Mouse (Mus musculus): ENCODE measurements around the gene Sphk1.
A peak's percentile ranks its signal among the peaks of the same experiment; 100 is the strongest.

The Sphk1 gene

DNA sequence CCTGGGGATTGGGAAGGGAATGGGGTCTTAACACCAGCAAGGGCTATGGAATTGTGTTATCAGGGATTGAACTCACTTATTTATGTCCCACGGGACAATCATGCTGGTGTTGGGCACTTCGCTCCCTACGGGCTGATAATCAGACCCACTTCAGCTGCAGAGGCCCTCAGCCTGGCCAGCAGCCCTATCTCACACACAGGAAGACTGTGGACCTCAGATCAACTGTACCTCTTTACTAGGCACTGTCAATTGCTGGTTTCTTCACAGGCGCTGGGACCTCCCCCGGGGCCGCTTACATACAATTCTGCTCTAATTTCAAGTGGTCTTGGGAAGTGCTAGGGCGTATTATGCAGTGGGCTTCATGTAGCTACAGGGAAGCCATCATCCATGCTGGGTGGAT lies 6.0 kb downstream of the Sphk1 start:
- no peak for DNase-seq (ENCODE audit: low read depth, low spot score)

DNA sequence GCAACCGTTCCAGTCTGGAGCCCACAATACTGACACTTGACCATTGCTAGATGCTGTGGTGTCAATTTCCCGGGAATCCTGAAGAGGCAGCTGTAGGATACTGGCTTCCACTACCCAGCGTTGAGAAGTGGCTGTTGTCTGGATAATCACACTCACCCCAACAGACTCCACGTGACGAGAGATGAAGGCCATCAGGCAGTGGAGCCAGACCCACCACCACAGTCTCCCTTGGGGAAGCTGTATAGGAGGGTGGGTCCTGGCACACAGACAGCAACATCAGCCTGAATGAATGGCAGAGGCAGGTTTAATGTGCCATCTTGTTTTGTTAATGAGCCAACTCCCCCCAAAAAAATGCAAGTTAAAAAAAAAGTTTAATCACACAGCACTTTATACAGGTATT lies 6.7 kb downstream of the Sphk1 start:
- DNase-seq (ENCODE audit: low read depth, low spot score): no peak

DNA sequence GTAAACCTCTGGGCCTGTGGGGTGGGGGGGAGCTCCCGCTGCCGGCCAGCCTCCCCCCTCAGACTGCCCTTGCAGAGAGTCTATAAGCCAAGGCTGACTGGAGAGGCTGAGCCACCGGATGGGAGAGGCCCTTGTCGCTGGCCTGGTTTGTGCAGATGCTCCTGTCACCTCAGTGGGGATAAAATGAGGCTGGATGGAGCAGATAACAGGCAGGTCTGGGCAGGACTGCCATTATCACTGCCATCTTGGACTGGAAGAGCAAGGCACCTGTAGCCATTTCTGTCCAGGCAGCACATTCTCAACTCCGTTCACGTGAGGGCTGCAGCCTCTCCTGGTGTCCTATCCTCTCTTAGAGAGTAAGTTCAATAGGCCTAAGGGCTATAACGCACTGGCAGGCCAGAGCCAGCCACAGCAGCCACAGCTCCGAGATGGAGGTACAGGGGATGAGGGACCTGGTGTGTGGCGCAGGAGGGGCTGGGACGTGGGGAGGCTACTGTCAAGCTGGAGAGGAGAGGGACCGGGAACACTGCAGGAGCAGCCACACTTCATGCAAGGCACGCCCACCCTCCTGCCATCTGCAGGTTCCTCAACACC lies 7.5 kb downstream of the Sphk1 start:
- DNase-seq (ENCODE audit: low read depth, low spot score): no peak

DNA sequence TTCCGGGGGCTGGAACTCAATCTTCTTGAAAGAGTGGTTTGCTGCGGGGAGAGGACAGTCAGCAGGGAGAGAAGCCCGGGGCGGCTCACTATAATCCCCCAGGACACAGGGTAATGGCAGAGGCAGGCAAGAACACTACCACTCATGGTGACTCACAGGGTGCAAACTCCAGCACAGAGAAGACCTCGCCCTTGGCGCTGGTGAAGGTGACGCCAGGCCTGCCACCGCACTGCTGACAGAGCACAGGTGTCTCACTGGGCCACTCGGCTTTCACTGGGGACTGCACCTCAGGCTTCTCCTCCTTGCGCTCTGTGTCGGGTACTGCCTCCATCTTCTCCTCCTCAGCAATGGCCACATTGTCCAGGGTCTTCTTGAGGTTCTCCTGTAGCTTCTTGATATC lies 10.5 kb downstream of the Sphk1 start:
- no peak for DNase-seq (ENCODE audit: low read depth, low spot score)

DNA sequence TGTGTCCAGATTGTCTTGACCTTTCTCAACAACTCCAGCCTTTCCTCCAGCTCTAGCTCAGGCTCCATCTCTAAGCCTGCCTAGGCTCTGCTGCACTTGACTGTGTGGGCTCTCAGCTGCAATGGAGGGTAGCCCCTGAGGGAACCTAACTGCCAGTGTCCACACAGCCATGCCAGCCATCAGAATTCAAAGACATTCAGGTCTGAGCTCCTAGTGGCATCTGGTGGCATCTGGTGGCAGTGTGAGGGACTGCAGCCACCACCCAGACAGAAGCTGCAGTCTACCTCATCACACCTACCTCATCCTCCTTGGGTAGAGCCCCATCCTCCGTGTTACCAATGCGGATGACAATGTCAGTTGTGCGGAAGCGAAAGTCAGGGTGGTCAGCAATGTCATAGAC lies 12.4 kb downstream of the Sphk1 start:
- peak; percentile 38 for DNase-seq (ENCODE audit: low read depth, low spot score)

DNA sequence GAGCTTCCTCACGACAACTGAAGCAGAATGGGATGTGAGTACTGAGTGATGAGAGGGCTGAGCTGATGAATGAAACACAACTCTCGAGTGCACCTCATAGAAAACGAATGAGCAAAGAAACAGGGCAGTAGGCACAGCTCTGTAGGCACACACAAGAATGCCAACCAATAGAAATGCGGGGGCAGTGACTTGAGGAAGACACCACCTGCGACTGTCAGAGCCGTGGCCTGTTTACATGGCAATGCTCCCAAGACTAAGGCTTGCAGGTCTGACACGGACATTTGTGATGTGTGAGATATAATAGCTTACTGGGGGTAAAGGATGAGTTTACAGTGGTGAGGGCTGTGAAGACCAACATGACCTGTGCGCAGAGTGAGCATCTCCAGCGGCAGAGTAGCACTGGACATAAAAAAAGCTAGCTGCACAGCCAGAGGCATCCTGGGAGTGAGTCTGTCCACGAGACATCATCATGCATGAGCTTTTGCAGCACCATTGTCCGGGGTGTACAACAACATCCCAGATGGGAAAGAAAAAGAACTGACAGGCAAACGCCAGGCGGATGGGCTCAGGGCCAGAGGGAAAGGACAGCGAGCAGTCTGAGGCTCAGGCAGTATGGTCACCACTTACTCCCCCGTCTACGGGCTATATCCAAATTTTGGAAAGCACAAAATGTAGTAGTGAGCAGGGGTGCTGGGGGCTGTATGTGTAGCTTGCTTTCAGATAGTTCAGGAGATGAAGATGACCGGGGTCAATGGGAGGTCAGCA lies 16.8 kb downstream of the Sphk1 start:
- no peak for DNase-seq (ENCODE audit: low read depth, low spot score)

DNA sequence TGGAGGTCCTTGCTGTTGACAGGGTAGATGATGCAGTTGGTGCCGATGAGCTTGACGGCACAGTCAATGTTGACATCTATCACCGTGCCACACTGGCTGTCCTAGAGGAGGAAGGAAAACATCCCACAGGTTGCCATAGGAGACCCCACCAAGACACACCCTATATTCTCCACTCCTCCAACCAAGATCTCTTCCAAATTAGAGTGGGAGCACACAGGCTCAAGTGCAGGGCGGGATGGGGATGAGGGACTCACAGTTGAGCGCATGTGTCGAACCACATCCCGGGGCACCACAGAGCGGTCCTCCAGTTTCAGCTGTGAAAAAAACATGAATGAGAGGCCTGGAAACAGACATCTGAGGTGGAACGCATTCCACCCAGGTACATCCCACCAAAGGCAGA lies 18.1 kb downstream of the Sphk1 start:
- DNase-seq (ENCODE audit: low read depth, low spot score): no peak

DNA sequence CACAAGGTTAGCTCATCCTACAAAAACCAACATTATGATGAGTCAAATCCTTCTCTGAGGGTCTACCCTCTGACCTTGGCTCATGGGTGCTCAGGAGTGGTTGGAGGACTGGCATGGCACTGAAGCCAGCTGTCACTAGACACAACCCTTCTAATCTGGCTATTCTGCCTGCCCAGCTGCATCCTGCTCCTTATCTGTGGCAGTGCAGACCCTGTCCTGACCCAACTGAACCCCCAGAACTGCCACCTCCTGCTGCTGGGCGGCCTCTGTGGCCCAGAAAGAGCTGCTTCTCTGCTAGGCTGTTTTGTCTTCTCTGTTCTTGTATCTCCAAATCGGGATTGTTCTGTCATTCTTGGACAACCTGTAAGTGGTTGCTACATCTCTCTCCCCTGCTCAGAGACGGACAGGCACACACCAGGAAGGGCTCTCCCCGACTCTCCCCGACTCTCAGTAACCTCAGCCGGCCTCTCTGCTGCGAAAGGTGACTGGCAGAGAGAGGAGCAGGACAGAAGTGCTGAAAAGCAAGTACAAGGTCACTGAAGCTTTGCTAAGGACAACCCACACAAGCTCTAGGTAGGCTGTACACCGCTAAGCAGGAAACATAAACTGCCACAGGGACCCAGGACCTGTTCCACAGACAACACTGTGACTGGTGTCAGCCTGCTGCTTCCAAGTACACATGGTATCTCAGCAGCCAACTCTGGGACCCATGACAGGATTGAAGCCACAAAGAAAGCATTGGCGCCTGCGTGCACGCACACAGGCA lies 18.7 kb downstream of the Sphk1 start:
- DNase-seq (ENCODE audit: low read depth, low spot score): no peak

DNA sequence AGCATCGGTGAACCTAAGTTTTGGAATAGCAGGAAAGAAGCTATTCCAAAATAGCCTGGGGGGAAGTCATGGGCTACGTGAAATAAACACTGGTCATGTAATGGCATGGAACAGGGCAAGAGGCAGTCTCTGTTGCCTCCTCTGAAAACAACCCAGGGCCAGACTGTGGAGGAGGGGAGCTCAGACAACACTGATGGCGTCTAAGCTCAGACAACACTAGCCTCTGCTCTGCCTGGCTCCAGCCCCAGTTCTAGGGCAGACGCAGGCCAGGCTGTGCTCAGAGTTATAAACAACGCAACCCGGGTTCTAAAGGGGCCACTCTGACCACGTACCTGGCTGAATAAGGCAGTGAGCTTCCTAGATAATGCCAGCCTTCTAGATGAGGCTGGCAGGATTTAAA lies 20.0 kb downstream of the Sphk1 start:
- no peak for DNase-seq (ENCODE audit: low read depth, low spot score)

DNA sequence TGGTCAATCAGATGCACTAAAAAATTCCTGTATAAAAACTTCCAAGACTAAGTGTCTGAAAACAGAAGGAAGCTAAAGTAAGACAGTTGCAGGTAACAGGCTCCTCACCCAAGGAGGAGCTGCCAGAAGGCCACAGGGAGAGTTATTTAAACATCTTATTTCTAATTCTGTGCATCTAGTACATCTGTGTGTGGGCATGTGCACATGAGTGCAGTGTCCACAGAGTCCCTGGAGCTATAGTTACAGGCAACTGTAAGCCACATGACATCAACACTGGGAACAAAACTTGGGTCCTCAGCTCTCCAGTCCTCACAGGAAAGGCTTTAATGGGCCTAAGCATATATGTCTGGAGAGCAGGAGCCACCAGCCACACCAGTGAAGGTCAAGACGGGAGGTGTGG lies 21.5 kb downstream of the Sphk1 start:
- no peak for DNase-seq (ENCODE audit: low read depth, low spot score)

DNA sequence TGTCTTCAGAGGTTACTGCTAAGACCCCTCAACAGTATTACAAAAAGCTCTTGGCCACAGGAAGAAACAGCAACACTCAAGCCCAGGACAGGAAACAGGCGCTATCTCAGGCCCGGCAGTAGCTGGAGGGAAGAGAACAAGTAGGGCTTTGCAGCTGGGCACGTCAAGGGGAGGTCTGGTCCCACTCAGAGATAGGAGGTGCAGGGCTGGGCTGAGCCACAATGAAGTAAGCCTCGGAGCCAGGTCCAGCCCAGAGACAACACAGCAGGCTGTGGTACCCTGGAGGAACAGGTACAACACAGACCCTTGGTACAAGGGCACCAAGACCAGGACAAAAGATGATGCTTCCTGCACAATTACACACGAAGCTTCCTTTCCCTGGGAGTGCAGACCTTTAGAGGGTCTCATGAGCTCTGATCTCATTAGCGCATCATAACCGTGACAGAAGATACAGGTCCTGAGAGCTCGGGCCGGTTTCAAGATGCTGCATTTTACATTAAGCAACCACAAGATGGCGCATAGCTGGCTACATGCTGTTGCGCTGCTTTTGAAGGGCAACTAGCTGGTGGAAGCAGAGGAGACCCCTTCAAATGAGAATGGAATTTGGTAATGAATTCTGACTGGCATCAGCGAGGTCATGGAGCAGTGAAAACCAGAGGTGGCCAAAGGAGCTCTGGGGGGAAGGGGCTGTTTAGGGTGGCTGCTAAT lies 23.6 kb downstream of the Sphk1 start:
- DNase-seq (ENCODE audit: low read depth, low spot score): peak; percentile 79

DNA sequence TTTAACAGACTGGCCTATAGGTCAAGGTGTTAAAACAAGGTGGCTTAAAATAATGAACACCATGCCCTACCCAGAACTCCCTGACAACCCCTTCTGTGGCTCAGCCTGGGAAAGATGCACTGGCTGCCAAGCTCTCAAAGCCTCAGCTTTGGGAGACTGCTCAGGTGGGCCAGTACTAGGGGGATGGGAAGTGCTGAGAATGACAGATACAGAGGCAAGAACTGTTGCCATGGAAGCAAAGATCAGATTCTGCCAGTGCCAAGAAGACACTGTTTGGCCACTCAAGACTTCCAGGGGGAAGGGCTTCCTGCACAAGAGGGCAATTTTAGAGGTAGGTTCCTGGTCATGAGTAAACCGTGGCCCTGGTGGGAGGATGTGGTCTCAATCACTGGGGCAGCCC lies 24.8 kb downstream of the Sphk1 start:
- no peak for DNase-seq (ENCODE audit: low read depth, low spot score)

DNA sequence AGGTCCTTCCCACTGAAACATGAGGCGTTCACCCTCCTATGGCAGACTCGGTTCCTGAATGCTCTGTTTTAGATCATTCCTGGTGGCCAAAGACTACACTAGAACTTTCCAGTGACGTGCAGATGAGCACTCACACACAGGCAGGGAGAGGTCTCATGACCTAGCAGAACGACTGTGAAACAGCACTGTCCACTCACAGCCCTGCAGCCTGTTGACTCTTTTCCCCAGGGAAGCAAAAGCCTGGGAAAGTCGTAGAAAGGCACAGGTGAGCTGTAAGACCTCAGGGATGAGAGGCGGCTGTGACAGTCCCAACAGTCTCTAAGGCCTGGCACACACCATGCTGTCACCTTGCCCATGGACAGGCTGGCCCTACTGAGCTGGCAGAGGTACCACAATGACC lies 25.6 kb downstream of the Sphk1 start:
- DNase-seq (ENCODE audit: low read depth, low spot score): no peak

DNA sequence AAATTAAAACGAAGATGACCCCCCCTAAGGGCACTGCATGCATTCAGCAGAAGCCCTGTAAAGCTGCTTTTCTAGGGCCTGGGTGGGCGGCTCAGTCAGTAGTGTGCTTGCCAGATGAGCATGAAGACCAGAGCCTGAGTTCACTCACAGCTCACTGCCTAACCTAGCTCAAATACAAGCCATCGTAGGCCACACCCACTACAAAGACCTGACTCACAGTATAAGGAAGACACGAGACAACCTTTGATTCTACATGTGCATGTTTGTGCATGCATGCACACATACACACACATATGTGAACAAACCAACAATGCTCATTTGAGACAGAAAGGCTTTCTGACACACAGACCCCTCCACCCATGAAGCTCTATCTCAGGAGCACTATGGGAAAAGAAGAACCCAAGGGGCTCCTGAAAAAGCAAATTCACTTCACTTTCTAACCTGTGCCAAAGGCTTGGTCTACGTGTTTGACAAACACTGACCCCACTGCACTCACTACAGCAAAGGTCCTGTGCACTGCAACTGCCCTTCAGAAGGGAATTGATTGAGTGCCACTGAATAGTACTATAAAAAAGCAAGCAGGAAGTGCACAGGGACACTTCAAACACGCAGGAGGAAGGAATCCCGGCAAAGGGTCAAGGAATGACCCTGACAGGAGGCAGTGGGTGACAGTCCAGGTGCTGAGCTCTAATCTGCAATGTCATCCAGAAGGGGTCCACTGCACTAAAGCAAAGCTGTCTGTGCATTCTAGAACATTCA lies 34.7 kb downstream of the Sphk1 start:
- DNase-seq (ENCODE audit: low read depth, low spot score): no peak

DNA sequence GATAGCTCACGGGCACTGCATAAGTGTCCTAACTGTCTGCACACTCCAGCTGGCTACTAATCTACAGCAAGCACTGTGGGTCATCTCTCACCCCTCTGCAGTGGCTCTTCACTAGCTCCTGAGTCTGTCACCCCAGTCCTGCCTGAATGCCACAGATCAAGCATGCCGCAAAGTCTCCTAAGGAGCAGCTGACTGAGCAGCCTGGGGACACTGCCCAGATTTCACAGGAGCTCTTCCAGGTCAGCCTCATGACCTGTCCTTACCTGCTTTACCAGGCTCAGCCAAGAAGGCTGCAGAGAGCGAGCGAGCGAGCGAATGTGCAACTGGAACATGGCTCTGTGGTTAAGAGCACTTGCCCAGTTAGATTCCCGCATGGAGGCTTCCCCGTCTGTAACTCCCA lies 36.8 kb downstream of the Sphk1 start:
- DNase-seq (ENCODE audit: low read depth, low spot score): no peak

DNA sequence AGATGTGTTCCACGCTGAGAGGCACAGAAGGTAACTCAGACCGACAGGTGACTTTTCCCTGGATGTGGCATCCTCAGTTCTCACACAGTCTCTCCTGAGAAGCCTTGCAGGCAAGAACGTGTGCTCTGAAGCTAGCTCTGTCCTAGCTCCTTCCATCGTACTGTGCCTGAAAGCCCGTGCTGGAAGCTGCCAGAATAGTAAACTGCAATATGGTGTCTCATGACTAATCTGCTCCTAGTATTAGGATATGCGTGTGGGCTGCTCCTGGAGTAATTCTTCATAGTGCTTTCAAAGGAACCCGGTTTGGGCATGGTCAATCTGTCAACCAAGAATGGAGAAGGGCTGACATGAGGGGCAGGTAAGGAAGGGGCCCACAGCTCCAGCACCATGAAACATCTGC lies 40.1 kb downstream of the Sphk1 start:
- DNase-seq (ENCODE audit: low read depth, low spot score): no peak

DNA sequence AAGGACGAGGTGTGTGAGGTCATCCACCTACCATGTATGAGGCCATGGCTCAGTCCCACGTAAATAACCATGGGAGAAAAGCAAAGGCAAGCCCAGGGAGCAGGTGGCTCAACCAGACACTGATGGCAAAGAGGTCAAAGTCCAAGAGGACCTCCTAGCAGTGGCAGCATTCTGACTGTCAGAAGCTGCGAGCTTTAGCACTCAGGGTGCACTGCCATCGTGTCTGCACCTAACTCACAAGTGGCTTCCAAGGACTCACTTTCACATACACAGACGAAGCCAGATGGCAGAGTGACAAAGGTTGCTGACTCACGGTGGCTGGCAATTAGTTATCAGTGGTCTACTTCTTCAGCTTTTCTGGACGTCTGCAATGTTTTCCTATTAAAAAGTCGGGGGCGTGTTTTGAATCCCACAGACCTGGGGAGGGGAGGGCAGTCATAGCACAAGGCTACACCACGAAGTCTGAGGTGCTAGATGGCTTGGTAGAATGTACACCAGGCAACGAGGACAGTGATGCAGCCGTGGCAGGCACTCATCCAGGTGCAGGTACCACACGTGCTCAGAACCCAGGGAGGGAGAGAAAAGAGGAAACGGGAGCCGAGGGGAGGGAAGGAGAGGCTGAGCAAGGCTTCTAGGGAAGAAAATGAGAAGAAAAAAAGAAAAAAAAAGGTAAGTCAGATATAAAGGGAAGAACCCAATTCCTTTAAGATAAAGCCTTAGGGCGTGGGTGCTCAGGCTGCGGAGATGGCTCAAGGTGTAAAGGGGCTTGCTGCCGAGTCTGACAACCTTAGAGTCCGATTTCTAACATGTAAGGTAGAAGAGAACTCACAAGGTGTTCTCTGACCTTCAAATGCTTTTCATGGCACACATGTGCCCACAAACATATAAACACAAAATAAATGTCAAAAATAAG lies 41.3 kb downstream of the Sphk1 start:
- no peak for DNase-seq (ENCODE audit: low read depth, low spot score)

DNA sequence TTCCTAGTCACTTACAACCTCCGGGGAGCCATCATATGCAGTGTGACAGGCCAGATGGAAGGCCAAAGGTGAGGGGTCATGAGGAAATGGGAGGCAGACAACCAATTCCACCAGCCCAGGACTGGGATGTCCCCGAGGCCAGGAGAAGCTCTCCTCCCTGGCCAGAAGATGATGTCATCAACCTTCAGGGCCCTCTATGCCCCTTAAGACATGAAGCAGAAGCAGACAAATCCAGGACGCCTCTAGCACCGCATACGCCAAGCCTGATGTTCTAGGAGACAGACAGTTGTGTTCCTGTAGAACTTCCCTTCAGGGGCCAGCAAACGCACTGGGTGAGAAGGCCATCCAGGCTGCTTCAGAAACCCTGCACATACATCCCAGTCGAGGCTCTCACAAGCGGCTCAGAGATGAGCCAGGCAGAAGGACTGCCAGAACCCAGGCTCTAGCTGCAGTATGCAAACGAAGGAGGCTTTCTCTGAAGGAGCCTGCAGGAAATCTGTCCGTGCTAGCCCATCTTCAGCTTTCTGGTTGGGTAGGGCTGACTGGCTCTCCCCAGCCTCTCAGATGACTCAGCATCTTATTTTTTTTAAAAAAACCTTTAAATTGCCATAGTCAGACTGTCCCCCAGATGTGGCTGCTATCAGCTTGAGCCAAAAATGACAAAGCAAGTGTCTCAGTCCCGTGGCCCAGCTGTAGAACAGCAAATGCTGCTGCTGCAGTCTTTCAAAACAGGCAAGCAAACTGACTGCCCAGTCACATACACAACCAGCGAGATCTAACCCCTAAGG lies 42.2 kb downstream of the Sphk1 start:
- DNase-seq (ENCODE audit: low read depth, low spot score): no peak

DNA sequence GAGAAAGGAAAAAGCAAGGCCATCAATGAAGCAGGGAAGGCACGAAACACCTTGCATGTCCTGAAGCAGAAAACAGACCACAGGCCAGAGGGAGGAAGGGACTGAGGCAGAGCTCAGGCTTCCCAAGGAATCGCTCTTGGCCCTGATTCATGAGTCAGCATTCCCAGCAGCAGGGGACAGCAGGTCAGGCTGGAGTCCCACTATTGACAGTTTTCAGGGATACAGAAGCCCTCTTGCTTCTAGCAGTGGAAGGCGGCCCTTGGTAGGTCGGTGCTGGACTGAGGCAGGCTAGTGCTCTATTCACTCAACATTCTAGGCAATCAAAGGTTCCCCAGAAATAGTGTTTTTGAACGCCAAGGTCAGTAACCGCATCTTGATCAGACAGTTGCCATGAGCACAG lies 43.8 kb downstream of the Sphk1 start:
- no peak for DNase-seq (ENCODE audit: low read depth, low spot score)

DNA sequence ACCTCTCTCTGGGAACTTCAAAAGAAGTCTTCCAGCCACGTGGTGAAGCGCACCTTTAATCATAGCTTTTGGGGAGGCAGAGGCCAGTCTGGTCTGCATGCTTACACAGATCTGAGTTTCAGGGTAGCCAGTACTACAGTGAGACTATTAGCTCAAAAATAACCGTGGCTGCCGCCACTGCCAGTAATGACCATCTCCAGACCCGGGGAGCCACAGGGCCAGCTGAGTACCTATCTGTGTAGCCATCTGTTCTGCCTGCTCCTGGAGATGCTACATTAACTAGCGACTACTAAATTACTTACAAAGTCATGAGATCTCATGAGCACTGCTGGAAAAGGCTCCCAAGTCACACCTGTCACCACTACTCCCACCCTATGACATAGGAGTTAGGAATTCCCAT lies 44.3 kb downstream of the Sphk1 start:
- no peak for DNase-seq (ENCODE audit: low read depth, low spot score)
